Mouse (Mus musculus) liver, embryonic 15.5 days (tissue): ENCODE results near the gene Nfkbil1. TPM values are rescaled to one million over a fixed set of nuclear protein-coding genes. Genes with fewer than 3 reads are reported as not detected.
A peak's percentile ranks its signal among the peaks of the same experiment; 100 is the strongest.

ENCODE experiments used
- ATAC-seq: fragments of 200-750 bp; cut with Nextera tagmentation; 2 replicates; pipeline ENCODE4 v1.8.0; 2017; ENCODE audit warnings: moderate number of reproducible peaks, mild to moderate bottlenecking, moderate library complexity; ENCODE audit not compliant: insufficient read depth
- H3K27ac ChIP-seq: fragments of 300-500 bp; sonication (generic); replicated peaks from 2 replicates; pipeline ENCODE4 v1.5.1; 2015; ENCODE audit warnings: mild to moderate bottlenecking, inconsistent platforms
- H3K27me3 ChIP-seq: fragments of 300-500 bp; sonication (generic); 2 replicates; pipeline ENCODE4 v1.6.1; 2015; ENCODE audit warnings: mild to moderate bottlenecking, inconsistent platforms
- H3K36me3 ChIP-seq: fragments of 300-500 bp; sonication (generic); replicated peaks from 2 replicates; pipeline ENCODE4 v1.6.1; 2015; ENCODE audit warnings: moderate library complexity, mild to moderate bottlenecking, inconsistent platforms
- H3K4me1 ChIP-seq: fragments of 300-500 bp; sonication (generic); replicated peaks from 2 replicates; pipeline ENCODE4 v1.6.1; 2015; ENCODE audit warnings: inconsistent platforms
- H3K4me2 ChIP-seq: fragments of 300-500 bp; sonication (generic); 2 replicates; pipeline ENCODE4 v1.6.1; 2015; ENCODE audit warnings: moderate library complexity, mild to moderate bottlenecking, inconsistent platforms
- H3K4me3 ChIP-seq: fragments of 300-500 bp; sonication (generic); replicated peaks from 2 replicates; pipeline ENCODE4 v1.5.1; 2015; ENCODE audit warnings: mild to moderate bottlenecking, inconsistent platforms
- H3K9ac ChIP-seq: fragments of 300-500 bp; sonication (generic); 2 replicates; pipeline ENCODE4 v1.6.1; 2015; ENCODE audit warnings: moderate library complexity, mild to moderate bottlenecking, inconsistent platforms
- H3K9me3 ChIP-seq: fragments of 300-500 bp; sonication (generic); replicated peaks from 2 replicates; pipeline ENCODE4 v1.6.1; 2016; ENCODE audit warnings: inconsistent platforms
- WGBS: fragments of 180-500 bp; shearing (Covaris S2); methylation state at CpG from one replicate; pipeline ENCODE4 v1.1.7; 2015; ENCODE audit warnings: mixed read lengths; ENCODE audit not compliant: insufficient replicate concordance; 5-methylcytosine and 5-hydroxymethylcytosine counted together
- polyA plus RNA-seq: library from polyadenylated mRNA; unstranded; fragments of >200 nt; fragmentation: Nextera tagmentation; extraction: Ambion mirVana; gene quantifications from 2 replicates; pipeline ENCODE4 v1.2.1, GENCODE M21; 2015

Gene Nfkbil1
- polyA plus RNA-seq, 1 experiment from 2014 or later = 3.2 TPM

- Histone ChIP-seq H3K4me3 (peak overlapping the region; percentile 40), H3K9ac (no peak overlapping the region), H3K9me3 (no peaks in the 10 kb centered on the region), H3K4me1 (peaks cover 24% of the 10 kb centered on the region), H3K36me3 (no peaks in the 10 kb centered on the region), H3K4me2 (peak overlapping the region; percentile 41), H3K27me3 (peaks cover 85% of the 10 kb centered on the region), H3K27ac (peak overlapping the region; percentile 71)
- ATAC-seq = peak; percentile 48; the same call in 1 of the 2 replicates
- 15% methylated on average over 11 of the region's 11 CpGs for WGBS
Measured at GRCm38 (mm10) chr17:35200398-35200797, 35.2 kb downstream of the Nfkbil1 start.

GRCm38 (mm10) chr17:35198946-35199345, 36.6 kb downstream of the Nfkbil1 start:
- 63% methylated on average over 8 of the region's 8 CpGs for WGBS
- H3K27me3 ChIP-seq = peaks cover 88% of the 10 kb centered on the region
- no peak overlapping the region for H3K4me3 ChIP-seq

DNA sequence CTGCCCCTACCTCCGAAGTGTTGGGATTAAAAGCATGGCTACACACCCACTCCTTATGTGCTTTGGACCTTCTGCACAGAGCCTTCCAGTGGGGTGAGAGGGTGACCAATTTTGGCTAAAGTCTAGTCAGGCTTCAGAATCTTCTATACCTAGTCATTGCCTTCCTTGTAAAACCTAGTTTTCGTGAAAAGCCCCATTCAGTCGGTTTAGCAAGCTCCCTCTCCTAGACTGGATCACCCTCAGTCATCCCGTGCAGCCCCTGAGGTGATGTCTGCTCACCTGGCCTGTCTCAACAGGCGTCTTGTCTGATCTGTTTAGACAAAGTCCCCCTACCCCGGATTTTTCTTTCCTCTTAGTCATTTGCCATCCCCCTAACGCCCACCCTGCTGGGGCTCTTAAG, 37.6 kb downstream of the Nfkbil1 start:
- Histone ChIP-seq H3K4me2 (no peak overlapping the region), H3K27ac (no peak overlapping the region), H3K9ac (no peak overlapping the region), H3K4me1 (peaks cover 40% of the 10 kb centered on the region), H3K36me3 (no peaks in the 10 kb centered on the region), H3K9me3 (no peaks in the 10 kb centered on the region), H3K4me3 (no peak overlapping the region), H3K27me3 (peaks cover 82% of the 10 kb centered on the region)
- 50% methylated on average over 7 of the region's 7 CpGs for WGBS
- no peak for ATAC-seq

More at GRCm38 (mm10) chr17:35198946-35199345, 36.6 kb downstream of the Nfkbil1 start:
- ATAC-seq = no peak
- Histone ChIP-seq H3K4me2 (no peak overlapping the region), H3K27ac (no peak overlapping the region), H3K9me3 (no peaks in the 10 kb centered on the region), H3K4me1 (peaks cover 37% of the 10 kb centered on the region), H3K9ac (no peak overlapping the region), H3K36me3 (no peaks in the 10 kb centered on the region)

DNA sequence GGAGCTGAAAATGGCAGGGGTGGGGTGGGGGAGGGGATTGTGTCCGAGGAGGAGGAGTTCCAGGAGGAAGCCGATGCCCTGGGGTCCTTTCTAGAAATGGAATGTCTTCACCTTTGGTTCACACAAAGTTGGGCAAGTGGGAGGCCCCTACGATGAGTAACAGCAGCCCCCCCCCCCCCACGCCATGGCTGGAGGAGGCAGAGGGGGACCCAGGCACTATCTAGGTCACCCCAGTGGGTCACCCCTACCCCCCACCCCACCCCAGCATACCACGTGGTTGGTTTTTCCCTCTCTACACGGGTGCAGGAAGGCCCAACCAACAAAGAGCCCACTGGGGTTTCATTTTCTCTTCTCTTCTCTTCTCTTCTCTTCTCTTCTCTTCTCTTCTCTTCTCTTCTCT, 38.5 kb downstream of the Nfkbil1 start:
- WGBS = 31% methylated on average over 6 of the region's 6 CpGs
- Histone ChIP-seq H3K4me2 (no peak overlapping the region), H3K36me3 (no peaks in the 10 kb centered on the region), H3K4me3 (no peak overlapping the region), H3K9me3 (no peaks in the 10 kb centered on the region), H3K9ac (no peak overlapping the region), H3K27me3 (peaks cover 73% of the 10 kb centered on the region), H3K4me1 (peaks cover 40% of the 10 kb centered on the region), H3K27ac (no peak overlapping the region)
- no peak for ATAC-seq

DNA sequence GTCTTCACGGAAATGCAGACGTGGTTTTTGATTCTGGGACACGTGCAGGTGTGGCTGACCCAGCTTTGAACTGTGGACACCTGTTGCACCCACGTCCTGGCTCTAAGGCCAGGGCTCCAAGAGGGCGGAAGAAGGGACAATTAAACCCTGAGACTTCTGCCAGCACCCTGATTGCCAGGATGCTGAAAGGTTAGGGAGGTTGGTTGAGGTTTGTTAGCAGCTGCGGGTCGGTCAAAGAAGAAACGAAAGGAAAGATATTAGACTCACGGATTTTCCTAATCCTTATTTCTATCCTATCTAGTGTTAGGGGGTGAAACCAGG, 39.3 kb downstream of the Nfkbil1 start:
- Histone ChIP-seq H3K4me1 (peaks cover 40% of the 10 kb centered on the region), H3K9me3 (no peaks in the 10 kb centered on the region), H3K27me3 (peaks cover 64% of the 10 kb centered on the region), H3K4me3 (peak overlapping the region; percentile 49), H3K27ac (no peak overlapping the region), H3K9ac (peak overlapping the region; percentile 33; the same call in 1 of the 2 replicates), H3K36me3 (no peaks in the 10 kb centered on the region), H3K4me2 (peak overlapping the region; percentile 74)
- WGBS = 31% methylated on average over 9 of the region's 9 CpGs
- no peak for ATAC-seq

- Histone ChIP-seq H3K4me1 (peaks cover 35% of the 10 kb centered on the region), H3K9me3 (no peaks in the 10 kb centered on the region), H3K36me3 (no peaks in the 10 kb centered on the region), H3K4me2 (peak overlapping the region; percentile 74), H3K4me3 (peak overlapping the region; percentile 49), H3K9ac (peak overlapping the region; percentile 40; the same call in 1 of the 2 replicates), H3K27ac (0 out of 2 replicates have a peak overlapping the region, but pooled peaks have one; percentile 38), H3K27me3 (peaks cover 59% of the 10 kb centered on the region)
- ATAC-seq = peak; percentile 67
- WGBS = 1% methylated on average over 66 of the region's 66 CpGs
Measured at GRCm38 (mm10) chr17:35195631-35196320, 39.8 kb downstream of the Nfkbil1 start.

DNA sequence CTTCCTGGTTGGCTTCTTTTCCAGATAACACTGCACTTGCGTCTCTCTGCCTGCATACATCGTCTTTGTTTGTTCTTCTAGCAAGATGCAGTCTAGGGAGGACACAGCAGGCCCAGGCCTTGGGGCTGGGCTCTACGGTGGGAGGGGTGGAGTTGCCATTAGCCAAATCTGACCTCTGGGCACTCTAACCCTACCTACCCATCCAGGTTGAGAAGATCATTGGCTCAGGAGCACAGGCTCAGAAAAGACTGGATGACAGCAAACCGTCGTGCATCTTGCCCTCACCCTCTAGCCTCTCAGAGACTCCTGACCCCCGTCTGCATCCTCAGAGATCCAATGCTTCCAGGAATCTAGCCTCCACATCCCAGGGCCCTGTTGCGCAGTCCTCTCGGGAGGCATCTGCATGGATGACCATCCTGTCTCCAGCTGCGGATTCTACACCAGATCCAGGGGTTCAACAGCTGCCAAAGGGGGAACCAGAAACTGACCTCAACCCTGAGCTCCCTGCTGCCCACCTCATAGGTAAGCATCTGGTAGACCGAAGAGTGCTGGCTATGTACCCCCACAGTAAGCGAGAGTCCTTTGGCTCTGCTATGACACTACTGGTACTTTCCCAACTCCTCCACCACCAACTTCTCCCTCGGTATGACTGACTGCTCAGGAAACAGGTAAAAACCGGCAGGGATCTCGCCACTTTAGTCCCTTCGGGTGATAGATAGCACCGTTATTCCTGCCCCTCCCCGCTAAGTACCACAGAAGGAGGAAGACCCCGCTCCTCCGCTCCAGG, 40.6 kb downstream of the Nfkbil1 start:
- Histone ChIP-seq H3K9ac (peak overlapping the region; percentile 40; the same call in 1 of the 2 replicates), H3K27ac (0 out of 2 replicates have a peak overlapping the region, but pooled peaks have one; percentile 38), H3K4me1 (peaks cover 32% of the 10 kb centered on the region), H3K9me3 (no peaks in the 10 kb centered on the region), H3K27me3 (peaks cover 52% of the 10 kb centered on the region), H3K4me3 (peak overlapping the region; percentile 49), H3K36me3 (no peaks in the 10 kb centered on the region), H3K4me2 (peak overlapping the region; percentile 74)
- 35% methylated on average over 19 of the region's 19 CpGs for WGBS
- ATAC-seq = no peak

- peak within 1 kb of the TSS; percentile 38; the same call in 1 of the 2 replicates for H3K27ac ChIP-seq
- no peaks in the 10 kb centered on the region for H3K9me3 ChIP-seq
- no peak for ATAC-seq
- H3K4me1 ChIP-seq = peaks cover 40% of the 10 kb centered on the region
- 46% methylated on average over 28 of the region's 28 CpGs for WGBS
- H3K36me3 ChIP-seq = no peaks in the 10 kb centered on the region
- peak within 1 kb of the TSS; percentile 49 for H3K4me3 ChIP-seq
- H3K9ac ChIP-seq = 0 out of 2 replicates have a peak within 1 kb of the TSS, but pooled peaks have one; percentile 40
- peaks cover 46% of the 10 kb centered on the region for H3K27me3 ChIP-seq
- peak within 1 kb of the TSS; percentile 74 for H3K4me2 ChIP-seq
Measured at GRCm38 (mm10) chr17:35193881-35194843, 41.4 kb downstream of the Nfkbil1 start, which contains the start of gene Ltb. Gene Ltb, plus strand, starts transcription at chr17:35194439.

GRCm38 (mm10) chr17:35192924-35193323, 42.7 kb downstream of the Nfkbil1 start:
- ATAC-seq = no peak
- Histone ChIP-seq H3K9ac (no peak overlapping the region), H3K27ac (peak overlapping the region; percentile 64; the same call in 1 of the 2 replicates), H3K36me3 (no peaks in the 10 kb centered on the region), H3K27me3 (peaks cover 37% of the 10 kb centered on the region), H3K4me3 (no peak overlapping the region), H3K4me2 (no peak overlapping the region), H3K9me3 (no peaks in the 10 kb centered on the region), H3K4me1 (peaks cover 42% of the 10 kb centered on the region)
- WGBS = 45% methylated on average over 5 of the region's 5 CpGs

- peaks cover 31% of the 10 kb centered on the region for H3K27me3 ChIP-seq
- no peak overlapping the region for H3K4me3 ChIP-seq
- H3K9me3 ChIP-seq = no peaks in the 10 kb centered on the region
- ATAC-seq = no peak
- WGBS = 42% methylated on average over 2 of the region's 2 CpGs
- H3K36me3 ChIP-seq = no peaks in the 10 kb centered on the region
- H3K4me2 ChIP-seq = no peak overlapping the region
- no peak overlapping the region for H3K27ac ChIP-seq
- peaks cover 44% of the 10 kb centered on the region for H3K4me1 ChIP-seq
- H3K9ac ChIP-seq = no peak overlapping the region
Measured at GRCm38 (mm10) chr17:35191723-35192122, 43.9 kb downstream of the Nfkbil1 start.
